Mouse (Mus musculus) liver, embryonic 14.5 days (tissue): ENCODE measurements around the gene Gm37240. TPM values are rescaled to one million over a fixed set of nuclear protein-coding genes. Genes with fewer than 3 reads are reported as not detected.

Experiments
- ATAC-seq: fragments of 200-750 bp; cut with Nextera tagmentation; 2 replicates; pipeline ENCODE4 v1.8.0; 2017; ENCODE audit warnings: moderate number of reproducible peaks, mild to moderate bottlenecking, moderate library complexity; ENCODE audit not compliant: insufficient read depth
- DNase-seq, 3 experiments: peaks; one replicate each; pipeline ENCODE4 v3.0.0-alpha.2; 2012 to 2013; ENCODE audit warnings: low read depth in 3 of 3, low spot score in 3 of 3
- H3K27ac ChIP-seq: fragments of 300-500 bp; sonication (generic); 2 replicates; pipeline ENCODE4 v1.5.1; 2014; ENCODE audit warnings: moderate library complexity, mild to moderate bottlenecking, control low read depth, inconsistent platforms
- H3K27me3 ChIP-seq: fragments of 300-500 bp; sonication (generic); 2 replicates; pipeline ENCODE4 v1.6.1; 2014; ENCODE audit warnings: mild to moderate bottlenecking, low read length, moderate library complexity; ENCODE audit not compliant: control insufficient read depth, insufficient read depth
- H3K36me3 ChIP-seq: fragments of 300-500 bp; sonication (generic); replicated peaks from 2 replicates; pipeline ENCODE4 v1.6.1; 2014; ENCODE audit warnings: low read depth; ENCODE audit not compliant: control insufficient read depth, insufficient read depth
- H3K4me1 ChIP-seq, 2 experiments: fragments of 200-500 bp in 1 of 2; fragments of 300-500 bp in 1 of 2; sonication (generic) in 1 of 2; replicated peaks; 2 replicates each; pipeline ENCODE4 v1.6.1; 2012 to 2014; ENCODE audit warnings: antibody characterized with exemption in 1 of 2, inconsistent platforms in 1 of 2, low read length in 1 of 2; ENCODE audit not compliant: control insufficient read depth in 2 of 2, insufficient read depth in 2 of 2
- H3K4me2 ChIP-seq: fragments of 300-500 bp; sonication (generic); 2 replicates; pipeline ENCODE4 v1.6.1; 2014; ENCODE audit warnings: low read depth, mild to moderate bottlenecking, control low read depth, moderate library complexity
- H3K4me3 ChIP-seq, 2 experiments: fragments of 200-500 bp in 1 of 2; fragments of 300-500 bp in 1 of 2; sonication (generic) in 1 of 2; 2 replicates each; pipeline ENCODE4 v1.5.1; 2012 to 2014; ENCODE audit warnings: low read depth in 2 of 2, low read length in 2 of 2, mild to moderate bottlenecking in 2 of 2, control low read depth in 1 of 2, inconsistent platforms in 1 of 2, moderate library complexity in 1 of 2; ENCODE audit not compliant: insufficient read depth in 1 of 2
- H3K9ac ChIP-seq: fragments of 300-500 bp; sonication (generic); replicated peaks from 2 replicates; pipeline ENCODE4 v1.6.1; 2014; ENCODE audit warnings: mild to moderate bottlenecking, control low read depth, moderate library complexity
- H3K9me3 ChIP-seq: fragments of 300-500 bp; sonication (generic); 2 replicates; pipeline ENCODE4 v1.6.1; 2016; ENCODE audit warnings: low read length, mixed read lengths; ENCODE audit not compliant: control insufficient read depth
- CTCF ChIP-seq: IDR thresholded peaks from 2 replicates; pipeline ENCODE4 v1.5.1; 2016; ENCODE audit warnings: antibody characterized with exemption, low read depth, control low read depth
- EP300 ChIP-seq: IDR thresholded peaks from 2 replicates; pipeline ENCODE4 v1.6.1; 2016; ENCODE audit warnings: antibody characterized with exemption, low read depth
- WGBS: fragments of 180-500 bp; shearing (Covaris S2); extraction: QIAGEN DNeasy Blood & Tissue Kit; methylation state at CpG from one replicate; pipeline ENCODE4 v1.1.7; 2014; ENCODE audit not compliant: insufficient replicate concordance; 5-methylcytosine and 5-hydroxymethylcytosine counted together
- polyA plus RNA-seq, 2 experiments: library from polyadenylated mRNA; depleted of rRNA in 1 of 2; stranded (reverse) in 1 of 2; unstranded in 1 of 2; fragments of >200 nt; fragmentation: Nextera tagmentation in 1 of 2; extraction: Ambion mirVana in 1 of 2; gene quantifications; 2 replicates each; pipeline versions ENCODE4 v1.2.1 to v1.2.3; 2012 to 2014

Gm37240 gene
- polyA plus RNA-seq, 2 experiments = 0.03 to 0.30 TPM

DNA sequence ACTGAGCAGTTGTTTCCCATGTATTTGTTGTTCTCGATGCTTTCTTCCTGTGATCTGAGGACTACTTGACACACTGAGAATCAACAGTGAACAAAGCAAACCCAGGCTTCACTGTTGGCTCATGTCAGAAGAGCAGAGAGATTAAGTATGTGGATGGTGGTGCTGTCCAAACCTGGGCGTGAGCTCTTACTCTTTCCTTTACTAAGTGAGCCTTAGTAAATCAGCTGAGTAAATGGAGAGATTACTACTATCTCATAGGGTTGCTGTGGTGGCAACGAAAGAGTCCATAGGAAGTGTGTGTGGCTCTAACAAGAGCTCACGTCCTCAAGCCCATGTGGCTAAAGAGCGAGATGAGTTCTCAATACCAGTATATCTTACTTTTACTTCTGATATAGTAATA is 950.4 kb downstream of the Gm37240 start:
- H3K9me3 ChIP-seq = no peaks in the 10 kb centered on the region
- no peak overlapping the region for H3K4me3 ChIP-seq
- no peak overlapping the region for H3K9ac ChIP-seq
- H3K4me2 ChIP-seq = no peak overlapping the region
- H3K36me3 ChIP-seq = no peaks in the 10 kb centered on the region
- ATAC-seq (no peak), DNase-seq (no peak)
- 41% methylated on average over 5 of the region's 5 CpGs for WGBS
- H3K27ac ChIP-seq = no peak overlapping the region
- H3K27me3 ChIP-seq = no peaks in the 10 kb centered on the region
- TF ChIP-seq CTCF (no peak), EP300 (no peak)
- H3K4me1 ChIP-seq = no peaks in the 10 kb centered on the region; a peak in 2 of 4 replicates

- DNase-seq (no peak), ATAC-seq (no peak)
- Histone ChIP-seq H3K4me3 (no peak overlapping the region), H3K9me3 (no peaks in the 10 kb centered on the region), H3K9ac (no peak overlapping the region), H3K4me1 (no peaks in the 10 kb centered on the region; a peak in 2 of 4 replicates), H3K27me3 (no peaks in the 10 kb centered on the region), H3K27ac (no peak overlapping the region), H3K4me2 (no peak overlapping the region), H3K36me3 (no peaks in the 10 kb centered on the region)
- TF ChIP-seq EP300 (no peak), CTCF (peak; percentile 12; the same call in 1 of the 2 replicates)
- 44% methylated on average over 2 of the region's 2 CpGs for WGBS
Measured at GRCm38 (mm10) chr3:84936252-84936651, 951.1 kb downstream of the Gm37240 start.

DNA sequence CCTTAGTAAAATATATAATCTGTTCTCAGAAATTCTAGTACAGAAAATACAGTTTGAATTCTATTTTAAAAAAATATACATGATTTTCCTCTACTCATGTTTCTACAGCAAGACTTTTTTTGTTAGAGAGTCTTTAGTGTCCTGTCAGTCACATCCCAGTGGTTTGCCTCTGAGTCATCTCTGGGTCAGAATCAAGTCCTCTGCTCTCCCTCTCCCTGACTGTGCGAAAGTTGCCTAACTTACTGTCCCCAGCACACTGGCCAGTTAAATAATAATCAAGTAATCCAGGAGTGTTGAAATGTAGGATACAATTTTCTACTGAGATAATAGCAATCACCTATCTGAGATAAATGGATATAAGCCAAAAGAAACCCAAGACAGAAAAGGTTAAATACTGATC is 951.6 kb downstream of the Gm37240 start:
- no peak for ATAC-seq

DNA sequence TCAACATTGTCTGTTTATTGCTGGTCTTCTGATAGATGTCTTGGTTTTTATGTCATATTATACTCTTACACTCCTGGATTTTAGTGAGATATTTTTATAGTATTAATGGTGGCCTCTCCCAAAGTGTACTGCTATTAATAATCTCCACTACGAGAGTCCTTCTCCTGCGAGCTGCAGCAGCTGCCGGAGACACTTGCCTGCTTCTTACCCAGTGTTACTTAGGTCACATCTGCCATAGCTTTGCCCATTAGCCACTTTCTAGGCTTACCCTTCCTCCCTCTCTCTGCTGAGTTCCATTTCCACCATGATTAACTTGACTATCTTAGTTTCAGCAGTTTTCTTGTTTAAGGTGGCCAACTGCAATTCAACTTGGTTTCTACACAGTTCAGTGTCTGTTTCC is 956.6 kb downstream of the Gm37240 start:
- H3K36me3 ChIP-seq = no peaks in the 10 kb centered on the region
- WGBS = 68% methylated on average over 3 of the region's 3 CpGs
- TF ChIP-seq EP300 = no peak
- no peak for TF ChIP-seq CTCF
- DNase-seq (no peak), ATAC-seq (no peak)
- H3K4me1 ChIP-seq = no peaks in the 10 kb centered on the region
- no peaks in the 10 kb centered on the region for H3K9me3 ChIP-seq
- no peak overlapping the region for H3K27ac ChIP-seq
- no peak overlapping the region for H3K4me2 ChIP-seq
- H3K27me3 ChIP-seq = no peaks in the 10 kb centered on the region
- H3K4me3 ChIP-seq = no peak overlapping the region
- H3K9ac ChIP-seq = no peak overlapping the region

More for the DNA sequence above, 951.6 kb downstream of the Gm37240 start:
- no peaks in the 10 kb centered on the region for H3K9me3 ChIP-seq
- H3K9ac ChIP-seq = no peak overlapping the region
- WGBS = 50% methylated on average over 1 of the region's 1 CpGs
- H3K4me1 ChIP-seq = no peaks in the 10 kb centered on the region; a peak in 2 of 4 replicates
- no peak overlapping the region for H3K4me3 ChIP-seq
- no peak overlapping the region for H3K4me2 ChIP-seq
- no peak overlapping the region for H3K27ac ChIP-seq
- TF ChIP-seq EP300 (no peak), CTCF (no peak)
- no peak for DNase-seq
- no peaks in the 10 kb centered on the region for H3K36me3 ChIP-seq
- no peaks in the 10 kb centered on the region for H3K27me3 ChIP-seq

DNA sequence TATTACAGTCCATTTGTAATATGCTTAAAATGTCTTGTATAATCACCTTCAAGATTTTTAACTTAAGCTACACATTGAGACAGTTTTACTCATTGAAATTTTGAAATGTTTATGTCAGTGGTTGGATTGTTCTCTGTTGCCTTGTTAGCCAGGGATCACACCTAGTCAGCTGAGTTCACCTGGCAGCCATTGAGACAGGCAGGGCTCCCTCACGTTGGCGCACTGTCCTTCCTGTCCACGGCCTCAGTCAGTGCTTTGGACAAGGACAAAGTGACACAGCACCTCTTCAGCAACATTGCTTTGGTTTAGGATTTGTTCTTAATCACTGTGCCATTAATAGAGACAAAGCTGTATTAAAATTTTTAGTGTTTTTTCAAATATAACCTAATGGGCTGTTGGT is 958.1 kb downstream of the Gm37240 start:
- no peak for ATAC-seq
- Histone ChIP-seq H3K4me3 (no peak overlapping the region), H3K27me3 (no peaks in the 10 kb centered on the region), H3K36me3 (no peaks in the 10 kb centered on the region), H3K4me2 (no peak overlapping the region), H3K9ac (no peak overlapping the region), H3K9me3 (no peaks in the 10 kb centered on the region), H3K4me1 (no peaks in the 10 kb centered on the region), H3K27ac (no peak overlapping the region)
- 74% methylated on average over 3 of the region's 3 CpGs for WGBS
- no peak for DNase-seq
- TF ChIP-seq CTCF (no peak), EP300 (no peak)
